Mouse (Mus musculus) kidney, adult 2 months (tissue): ENCODE measurements around the gene Nptn.

Source experiments
- CTCF ChIP-seq: fragments of 200-500 bp; conservative IDR thresholded peaks from 2 replicates; pipeline ENCODE4 v1.5.1; 2011; ENCODE audit warnings: low read depth, mild to moderate bottlenecking, control low read depth, low read length, moderate library complexity, mixed read lengths; ENCODE audit not compliant: insufficient read depth, insufficient read length
- POLR2A ChIP-seq: fragments of 200-500 bp; IDR thresholded peaks from one replicate; pipeline ENCODE4 v1.6.1; 2011; ENCODE audit warnings: low read depth, low read length, control low read depth

GRCm38 (mm10) chr9:58554908-58555684 lies 26.9 kb upstream of the Nptn start, which contains the start of gene Cd276:
- TF ChIP-seq CTCF (no peak), POLR2A (no peak)
